In the genomic region with DNA sequence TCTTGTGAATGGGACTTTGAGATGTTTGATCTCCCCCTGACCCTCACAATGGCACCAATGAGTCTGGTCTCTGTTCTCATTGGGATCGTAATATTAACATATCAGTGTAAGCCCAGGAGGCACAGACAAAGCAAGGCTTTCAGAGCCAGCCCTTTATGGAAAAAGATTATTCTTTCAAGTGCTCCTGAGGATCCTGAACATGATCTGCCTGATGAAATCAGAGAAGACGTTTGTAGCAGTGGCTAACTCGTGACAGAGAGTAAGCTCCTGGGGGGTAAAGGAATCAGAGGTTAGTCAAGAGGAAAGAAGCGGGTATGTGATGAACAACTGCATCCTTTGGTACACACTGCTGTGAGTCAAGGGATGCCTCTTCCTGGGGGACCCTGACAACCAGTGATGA, we compare ENCODE assay signal across 7 mouse cellular contexts.
"Had no signal": no experiment of that assay in that cellular context is flagged by ENCODE, and none has a peak within 500 bp of the region (broad histone marks: within the 10 kb centered on the region; RNA-seq: fewer than 3 reads in every experiment).

No protein-coding gene starts in this region.

- H3K27ac ChIP-seq: liver, embryonic 14.5 days; midbrain, embryonic 10.5 days; midbrain, embryonic 13.5 days; neural tube, embryonic 12.5 days; stomach, embryonic 15.5 days; stomach, postnatal 0 days had no signal

- H3K36me3 ChIP-seq: midbrain, embryonic 10.5 days; midbrain, embryonic 13.5 days; neural tube, embryonic 12.5 days; stomach, embryonic 15.5 days had no signal

- H3K4me2 ChIP-seq: lung, embryonic 14.5 days; midbrain, embryonic 13.5 days; neural tube, embryonic 12.5 days; stomach, embryonic 15.5 days had no signal

- H3K9me3 ChIP-seq: midbrain, embryonic 10.5 days; midbrain, embryonic 13.5 days; neural tube, embryonic 12.5 days; stomach, embryonic 15.5 days had no signal

- H3K9ac ChIP-seq: liver, embryonic 14.5 days; lung, embryonic 14.5 days; midbrain, embryonic 13.5 days; neural tube, embryonic 12.5 days; stomach, embryonic 15.5 days had no signal

- H3K27me3 ChIP-seq: neural tube, embryonic 12.5 days; stomach, embryonic 15.5 days had no signal

- H3K4me3 ChIP-seq: midbrain, embryonic 10.5 days; midbrain, embryonic 13.5 days; neural tube, embryonic 12.5 days; stomach, embryonic 15.5 days had no signal

- H3K4me1 ChIP-seq: midbrain, embryonic 10.5 days; midbrain, embryonic 13.5 days; neural tube, embryonic 12.5 days; stomach, embryonic 15.5 days had no signal
